Mouse (Mus musculus): ENCODE data around the gene Casp2. TPM values are rescaled to one million over a fixed set of nuclear protein-coding genes. Genes with fewer than 3 reads are reported as not detected.

The Casp2 gene
- polyA plus RNA-seq, 1 experiment = 6.7 TPM

GRCm38 (mm10) chr6:42251791-42252190, 13.0 kb upstream of the Casp2 start:
- Histone ChIP-seq H3K4me3 (no peak overlapping the region), H3K27me3 (ENCODE audit: control insufficient read depth, insufficient read depth, insufficient read length) (no peaks in the 10 kb centered on the region), H3K36me3 (ENCODE audit: control insufficient read depth, insufficient read depth) (no peaks in the 10 kb centered on the region), H3K79me2 (ENCODE audit: control insufficient read depth, insufficient read depth) (no peaks in the 10 kb centered on the region), H3K4me2 (ENCODE audit: low read depth) (no peak overlapping the region), H3ac (ENCODE audit: control insufficient read depth, insufficient read length) (no peak overlapping the region)
- TF ChIP-seq SRF (IDR thresholded peaks at IDR 0.05; ENCODE audit: control insufficient read depth, insufficient read length, low read depth) = no peak
- no peak for TF ChIP-seq MYOD1 (IDR thresholded peaks at IDR 0.05; ENCODE audit: control insufficient read depth in 1 of 3, insufficient read length in 2 of 3, low read depth in 2 of 3)
- TF ChIP-seq MYOG (IDR thresholded peaks at IDR 0.05; ENCODE audit: control insufficient read depth in 1 of 3, insufficient read depth in 1 of 3, insufficient read length in 2 of 3, low read depth in 2 of 3) = no peak
- no peak for TF ChIP-seq TCF12 (IDR thresholded peaks at IDR 0.05; ENCODE audit: insufficient read depth, poor library complexity, severe bottlenecking)
- TF ChIP-seq E2F4 (IDR thresholded peaks at IDR 0.05; ENCODE audit: insufficient read depth) = no peak
- TF ChIP-seq USF1 (IDR thresholded peaks at IDR 0.05; ENCODE audit: low read depth) = no peak

GRCm38 (mm10) chr6:42253103-42253502, 11.7 kb upstream of the Casp2 start:
- H3K79me2 ChIP-seq (ENCODE audit: control insufficient read depth, insufficient read depth) = no peaks in the 10 kb centered on the region
- H3K4me2 ChIP-seq (ENCODE audit: low read depth) = no peak overlapping the region
- H3ac ChIP-seq (ENCODE audit: control insufficient read depth, insufficient read length) = no peak overlapping the region
- no peak for TF ChIP-seq POLR2A (IDR thresholded peaks at IDR 0.05; ENCODE audit: insufficient read length, low read depth)
- TF ChIP-seq TCF12 (IDR thresholded peaks at IDR 0.05; ENCODE audit: insufficient read depth, poor library complexity, severe bottlenecking) = no peak
- no peak for TF ChIP-seq TCF3 (IDR thresholded peaks at IDR 0.05; ENCODE audit: insufficient read length, low read depth)
- TF ChIP-seq MYOD1 (IDR thresholded peaks at IDR 0.05; ENCODE audit: control insufficient read depth in 1 of 3, insufficient read length in 2 of 3, low read depth in 2 of 3) = no peak
- TF ChIP-seq MYOG (IDR thresholded peaks at IDR 0.05; ENCODE audit: control insufficient read depth in 1 of 3, insufficient read depth in 1 of 3, insufficient read length in 2 of 3, low read depth in 2 of 3) = no peak
- TF ChIP-seq E2F4 (IDR thresholded peaks at IDR 0.05; ENCODE audit: insufficient read depth) = no peak
- no peak for TF ChIP-seq MAX (IDR thresholded peaks at IDR 0.05; ENCODE audit: low read depth)
- no peak for TF ChIP-seq SRF (IDR thresholded peaks at IDR 0.05; ENCODE audit: control insufficient read depth, insufficient read length, low read depth)
- TF ChIP-seq REST (IDR thresholded peaks at IDR 0.05; ENCODE audit: insufficient read depth, insufficient read length) = no peak
- H3K27me3 ChIP-seq (ENCODE audit: control insufficient read depth, insufficient read depth, insufficient read length) = no peaks in the 10 kb centered on the region
- H3K36me3 ChIP-seq (ENCODE audit: control insufficient read depth, insufficient read depth) = no peaks in the 10 kb centered on the region
- H3K4me3 ChIP-seq = no peak overlapping the region

DNA sequence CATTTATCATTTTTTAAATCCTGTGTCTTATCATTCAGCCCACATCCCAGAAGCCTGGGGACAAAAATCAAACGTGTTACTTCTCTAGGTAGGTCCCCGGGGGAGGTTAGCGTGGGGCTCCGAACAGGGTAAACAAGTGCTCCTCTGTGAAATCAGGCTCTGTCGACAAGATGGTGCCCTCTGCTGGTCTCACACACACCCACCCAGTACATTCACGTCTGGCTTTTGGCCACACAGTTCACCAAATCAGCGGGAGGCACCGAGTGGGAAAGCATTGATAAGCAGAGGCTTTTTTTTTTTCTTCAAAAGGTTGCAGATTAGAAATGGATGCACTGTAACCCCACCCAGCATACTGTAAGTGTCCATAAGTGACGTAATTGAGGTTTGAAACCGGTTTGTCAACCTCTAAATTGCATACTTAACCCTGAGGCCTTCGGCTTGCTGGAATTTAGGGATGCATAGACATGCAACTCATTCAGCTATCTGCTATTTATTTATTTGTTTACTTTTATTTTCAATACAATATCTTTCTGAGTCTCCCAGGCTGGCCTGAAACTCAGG, 7.4 kb upstream of the Casp2 start:
- Histone ChIP-seq H3K79me2 (ENCODE audit: control insufficient read depth, insufficient read depth) (no peaks in the 10 kb centered on the region), H3ac (ENCODE audit: control insufficient read depth, insufficient read length) (no peak overlapping the region), H3K27me3 (ENCODE audit: control insufficient read depth, insufficient read depth, insufficient read length) (no peaks in the 10 kb centered on the region), H3K4me2 (ENCODE audit: low read depth) (no peak overlapping the region), H3K36me3 (ENCODE audit: control insufficient read depth, insufficient read depth) (no peaks in the 10 kb centered on the region), H3K4me3 (no peak overlapping the region)
- TF ChIP-seq SRF (IDR thresholded peaks at IDR 0.05; ENCODE audit: control insufficient read depth, insufficient read length, low read depth) = no peak
- no peak for TF ChIP-seq TCF12 (IDR thresholded peaks at IDR 0.05; ENCODE audit: insufficient read depth, poor library complexity, severe bottlenecking)
- TF ChIP-seq POLR2A (IDR thresholded peaks at IDR 0.05; ENCODE audit: insufficient read length, low read depth) = no peak
- TF ChIP-seq USF1 (IDR thresholded peaks at IDR 0.05; ENCODE audit: low read depth) = no peak
- no peak for TF ChIP-seq E2F4 (IDR thresholded peaks at IDR 0.05; ENCODE audit: insufficient read depth)
- no peak for TF ChIP-seq CEBPB (IDR thresholded peaks at IDR 0.05; ENCODE audit: insufficient read depth, poor library complexity, severe bottlenecking)
- no peak for TF ChIP-seq POLR2AphosphoS2 (IDR thresholded peaks at IDR 0.05; ENCODE audit: insufficient read length, low read depth)

GRCm38 (mm10) chr6:42260430-42260829, 4.4 kb upstream of the Casp2 start:
- Histone ChIP-seq H3K36me3 (ENCODE audit: control insufficient read depth, insufficient read depth) (no peaks in the 10 kb centered on the region), H3K79me2 (ENCODE audit: control insufficient read depth, insufficient read depth) (peaks cover 4% of the 10 kb centered on the region), H3ac (ENCODE audit: control insufficient read depth, insufficient read length) (no peak overlapping the region), H3K4me3 (no peak overlapping the region), H3K27me3 (ENCODE audit: control insufficient read depth, insufficient read depth, insufficient read length) (no peaks in the 10 kb centered on the region), H3K4me2 (ENCODE audit: low read depth) (no peak overlapping the region)
- TF ChIP-seq REST (IDR thresholded peaks at IDR 0.05; ENCODE audit: insufficient read depth, insufficient read length) (no peak), POLR2A (IDR thresholded peaks at IDR 0.05; ENCODE audit: insufficient read length, low read depth) (no peak), MAX (IDR thresholded peaks at IDR 0.05; ENCODE audit: low read depth) (no peak), CEBPB (IDR thresholded peaks at IDR 0.05; ENCODE audit: insufficient read depth, poor library complexity, severe bottlenecking) (no peak), USF1 (IDR thresholded peaks at IDR 0.05; ENCODE audit: low read depth) (no peak), E2F4 (IDR thresholded peaks at IDR 0.05; ENCODE audit: insufficient read depth) (no peak), SRF (IDR thresholded peaks at IDR 0.05; ENCODE audit: control insufficient read depth, insufficient read length, low read depth) (no peak), TCF3 (IDR thresholded peaks at IDR 0.05; ENCODE audit: insufficient read length, low read depth) (no peak), TCF12 (IDR thresholded peaks at IDR 0.05; ENCODE audit: insufficient read depth, poor library complexity, severe bottlenecking) (no peak), MYOD1 (IDR thresholded peaks at IDR 0.05; ENCODE audit: control insufficient read depth in 1 of 3, insufficient read length in 2 of 3, low read depth in 2 of 3) (no peak), MYOG (IDR thresholded peaks at IDR 0.05; ENCODE audit: control insufficient read depth in 1 of 3, insufficient read depth in 1 of 3, insufficient read length in 2 of 3, low read depth in 2 of 3) (no peak)

GRCm38 (mm10) chr6:42261524-42262170, 3.1 kb upstream of the Casp2 start, which contains the start of gene Tmem139:
Gene Tmem139 (plus strand): TSS chr6:42261970.
- H3K4me3 ChIP-seq = no peak within 1 kb of the TSS
- TF ChIP-seq SRF (IDR thresholded peaks at IDR 0.05; ENCODE audit: control insufficient read depth, insufficient read length, low read depth) = no peak
- no peak for TF ChIP-seq TCF12 (IDR thresholded peaks at IDR 0.05; ENCODE audit: insufficient read depth, poor library complexity, severe bottlenecking)
- TF ChIP-seq TCF3 (IDR thresholded peaks at IDR 0.05; ENCODE audit: insufficient read length, low read depth) = no peak
- no peak for TF ChIP-seq MAX (IDR thresholded peaks at IDR 0.05; ENCODE audit: low read depth)
- TF ChIP-seq E2F4 (IDR thresholded peaks at IDR 0.05; ENCODE audit: insufficient read depth) = no peak
- TF ChIP-seq MYOD1 (IDR thresholded peaks at IDR 0.05; ENCODE audit: control insufficient read depth in 1 of 3, insufficient read length in 2 of 3, low read depth in 2 of 3) = no peak
- TF ChIP-seq USF1 (IDR thresholded peaks at IDR 0.05; ENCODE audit: low read depth) = no peak
- no peak for TF ChIP-seq POLR2A (IDR thresholded peaks at IDR 0.05; ENCODE audit: insufficient read length, low read depth)
- no peak for TF ChIP-seq CEBPB (IDR thresholded peaks at IDR 0.05; ENCODE audit: insufficient read depth, poor library complexity, severe bottlenecking)
- no peak for TF ChIP-seq MYOG (IDR thresholded peaks at IDR 0.05; ENCODE audit: control insufficient read depth in 1 of 3, insufficient read depth in 1 of 3, insufficient read length in 2 of 3, low read depth in 2 of 3)
- no peaks in the 10 kb centered on the region for H3K27me3 ChIP-seq (ENCODE audit: control insufficient read depth, insufficient read depth, insufficient read length)
- H3K79me2 ChIP-seq (ENCODE audit: control insufficient read depth, insufficient read depth) = peaks cover 17% of the 10 kb centered on the region
- no peak within 1 kb of the TSS for H3ac ChIP-seq (ENCODE audit: control insufficient read depth, insufficient read length)
- H3K4me2 ChIP-seq (ENCODE audit: low read depth) = no peak within 1 kb of the TSS
- H3K36me3 ChIP-seq (ENCODE audit: control insufficient read depth, insufficient read depth) = no peaks in the 10 kb centered on the region
